Mouse (Mus musculus) heart, embryonic 14.5 days (tissue): ENCODE data around the gene Fgr. TPM values are rescaled to one million over a fixed set of nuclear protein-coding genes. Genes with fewer than 3 reads are reported as not detected.

Source experiments
- ATAC-seq: fragments of 200-750 bp; cut with Nextera tagmentation; 2 replicates; pipeline ENCODE4 v1.8.0; 2017; ENCODE audit warnings: low read depth, moderate TSS enrichment; ENCODE audit not compliant: insufficient number of reproducible peaks, insufficient read depth, low FRiP score
- H3K27ac ChIP-seq, 2 experiments: fragments of 200-500 bp in 1 of 2; fragments of 300-500 bp in 1 of 2; sonication (generic) in 1 of 2; replicated peaks in 1 of 2; 2 replicates each; pipeline ENCODE4 v1.5.1; 2012 to 2014; ENCODE audit warnings: low read depth in 2 of 2, low read length in 2 of 2, control low read depth in 1 of 2, mild to moderate bottlenecking in 1 of 2, mixed read lengths in 1 of 2; ENCODE audit not compliant: control insufficient read depth in 1 of 2, insufficient read depth in 1 of 2
- H3K27me3 ChIP-seq: fragments of 300-500 bp; sonication (generic); 2 replicates; pipeline ENCODE4 v1.6.1; 2014; ENCODE audit warnings: mild to moderate bottlenecking, low read length, control low read depth; ENCODE audit not compliant: control insufficient read depth, insufficient read depth
- H3K36me3 ChIP-seq: fragments of 300-500 bp; sonication (generic); 2 replicates; pipeline ENCODE4 v1.6.1; 2014; ENCODE audit warnings: mild to moderate bottlenecking, control low read depth, low read length, mixed read lengths; ENCODE audit not compliant: control insufficient read depth, insufficient read depth
- H3K4me1 ChIP-seq, 2 experiments: fragments of 200-500 bp in 1 of 2; fragments of 300-500 bp in 1 of 2; sonication (generic) in 1 of 2; 2 replicates each; pipeline ENCODE4 v1.6.1; 2012 to 2014; ENCODE audit warnings: low read length in 2 of 2, control low read depth in 1 of 2, mixed read lengths in 1 of 2; ENCODE audit not compliant: control insufficient read depth in 2 of 2, insufficient read depth in 2 of 2
- H3K4me2 ChIP-seq: fragments of 300-500 bp; sonication (generic); 2 replicates; pipeline ENCODE4 v1.6.1; 2014; ENCODE audit warnings: mild to moderate bottlenecking, low read length
- H3K4me3 ChIP-seq, 2 experiments: fragments of 200-500 bp in 1 of 2; fragments of 300-500 bp in 1 of 2; sonication (generic) in 1 of 2; 2 replicates each; pipeline ENCODE4 v1.5.1; 2012 to 2014; ENCODE audit warnings: low read length in 2 of 2, mild to moderate bottlenecking in 2 of 2, control low read depth in 1 of 2, low read depth in 1 of 2, moderate library complexity in 1 of 2; ENCODE audit not compliant: control insufficient read depth in 1 of 2, insufficient read depth in 1 of 2
- H3K9ac ChIP-seq: fragments of 300-500 bp; sonication (generic); 2 replicates; pipeline ENCODE4 v1.6.1; 2014; ENCODE audit warnings: mild to moderate bottlenecking, low read length
- H3K9me3 ChIP-seq: fragments of 300-500 bp; sonication (generic); 2 replicates; pipeline ENCODE4 v1.6.1; 2016; ENCODE audit warnings: low read length, control low read depth; ENCODE audit not compliant: control insufficient read depth
- WGBS: fragments of 180-500 bp; shearing (Covaris S2); extraction: QIAGEN DNeasy Blood & Tissue Kit; methylation state at CpG from one replicate; pipeline ENCODE4 v1.1.7; 2014; 5-methylcytosine and 5-hydroxymethylcytosine counted together
- polyA plus RNA-seq: library from polyadenylated mRNA; unstranded; fragments of >200 nt; fragmentation: Nextera tagmentation; extraction: Ambion mirVana; gene quantifications from 2 replicates; pipeline ENCODE4 v1.2.1, GENCODE M21; 2014

Fgr gene
- polyA plus RNA-seq, 1 experiment from 2014 or later = 0.18 TPM

DNA sequence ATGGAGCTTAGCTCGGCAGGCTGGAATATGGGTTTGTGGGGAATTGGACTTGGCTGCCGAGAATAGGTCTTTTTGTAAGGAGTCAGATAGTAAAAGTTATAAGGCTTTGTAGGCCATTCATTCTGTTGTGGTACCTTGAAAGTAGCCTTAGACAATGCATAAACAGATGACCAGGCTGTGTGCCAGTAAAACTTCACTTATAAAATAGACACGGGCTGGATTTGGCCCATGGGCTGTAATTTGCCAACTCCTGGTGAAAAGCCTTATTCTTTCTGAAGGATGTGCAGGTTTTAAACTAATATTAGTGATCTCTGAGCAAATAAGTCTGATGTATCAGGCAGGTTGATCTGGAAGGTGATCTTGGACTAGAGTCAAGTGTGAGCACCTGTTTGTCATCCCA lies 62.1 kb downstream of the Fgr start:
- Histone ChIP-seq H3K36me3 (0 out of 2 replicates have a peak, but pooled peaks cover 4% of the 10 kb centered on the region), H3K4me2 (no peak overlapping the region), H3K4me1 (peaks cover 30 to 54% of the 10 kb centered on the region in 2 experiments), H3K9ac (no peak overlapping the region), H3K9me3 (no peaks in the 10 kb centered on the region), H3K27me3 (no peaks in the 10 kb centered on the region), H3K27ac (peak overlapping the region in 1 of 2 experiments; percentile 65; a peak in 2 of 4 replicates), H3K4me3 (no peak overlapping the region)
- 71% methylated on average over 3 of the region's 3 CpGs for WGBS
- ATAC-seq = no peak

DNA sequence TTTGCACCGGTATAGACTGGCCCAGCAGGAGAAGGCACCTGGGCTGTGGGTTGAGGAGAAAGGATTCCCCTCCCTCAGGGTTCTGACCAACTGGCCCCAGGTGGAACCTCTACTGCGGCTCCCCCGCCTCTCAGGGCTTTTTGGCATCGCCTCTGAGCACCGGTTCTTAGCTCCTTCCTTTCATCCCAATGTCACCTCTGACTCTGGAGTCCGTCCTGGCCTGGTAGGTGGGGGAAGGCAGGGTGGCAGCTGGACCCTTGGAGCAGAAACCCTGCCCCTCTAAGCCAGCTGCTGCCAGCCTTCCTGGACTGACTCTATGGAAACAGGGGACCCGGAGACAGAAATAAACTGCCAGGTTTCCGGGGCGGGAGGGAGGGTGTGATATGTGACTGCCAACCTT lies 63.4 kb downstream of the Fgr start:
- Histone ChIP-seq H3K4me1 (peaks cover 42 to 68% of the 10 kb centered on the region in 2 experiments), H3K9ac (peak overlapping the region; percentile 42; the same call in 1 of the 2 replicates), H3K4me3 (no peak overlapping the region; a peak in 1 of 4 replicates)

DNA sequence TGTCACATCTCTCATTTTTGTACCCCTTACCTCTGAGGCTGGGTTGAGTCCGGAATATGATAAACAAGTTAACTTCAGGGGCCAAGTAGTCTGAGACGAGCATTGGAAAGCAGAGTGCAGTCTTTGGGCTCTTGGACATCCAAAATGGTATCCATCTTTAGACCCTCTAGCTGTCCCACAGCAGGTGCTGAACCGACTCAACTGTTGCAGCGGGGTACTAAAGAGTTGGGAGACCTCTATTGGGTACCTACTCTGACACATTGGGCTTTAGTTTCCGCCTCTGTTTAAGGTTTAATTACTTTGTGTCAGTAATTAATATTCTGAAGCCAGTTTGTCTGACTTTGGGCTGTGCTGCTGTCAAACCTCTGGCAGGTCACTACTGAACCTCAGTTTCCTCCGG lies 63.9 kb downstream of the Fgr start:
- WGBS = 37% methylated on average over 6 of the region's 6 CpGs
- Histone ChIP-seq H3K9ac (peak overlapping the region; percentile 90), H3K27me3 (no peaks in the 10 kb centered on the region), H3K4me3 (peak overlapping the region in 1 of 2 experiments; percentile 66; a peak in 3 of 4 replicates), H3K9me3 (no peaks in the 10 kb centered on the region), H3K4me1 (peaks cover 47 to 73% of the 10 kb centered on the region in 2 experiments), H3K36me3 (no peaks in the 10 kb centered on the region), H3K4me2 (peak overlapping the region; percentile 98), H3K27ac (peak overlapping the region in 1 of 2 experiments; percentile 97; a peak in 1 of 4 replicates)
- no peak for ATAC-seq

More for the DNA sequence above, 63.4 kb downstream of the Fgr start:
- Histone ChIP-seq H3K9me3 (no peaks in the 10 kb centered on the region), H3K27me3 (no peaks in the 10 kb centered on the region), H3K4me2 (peak overlapping the region; percentile 98), H3K27ac (peak overlapping the region in 1 of 2 experiments; percentile 43; a peak in 2 of 4 replicates), H3K36me3 (0 out of 2 replicates have a peak, but pooled peaks cover 4% of the 10 kb centered on the region)
- 18% methylated on average over 9 of the region's 9 CpGs for WGBS
- ATAC-seq = no peak

DNA sequence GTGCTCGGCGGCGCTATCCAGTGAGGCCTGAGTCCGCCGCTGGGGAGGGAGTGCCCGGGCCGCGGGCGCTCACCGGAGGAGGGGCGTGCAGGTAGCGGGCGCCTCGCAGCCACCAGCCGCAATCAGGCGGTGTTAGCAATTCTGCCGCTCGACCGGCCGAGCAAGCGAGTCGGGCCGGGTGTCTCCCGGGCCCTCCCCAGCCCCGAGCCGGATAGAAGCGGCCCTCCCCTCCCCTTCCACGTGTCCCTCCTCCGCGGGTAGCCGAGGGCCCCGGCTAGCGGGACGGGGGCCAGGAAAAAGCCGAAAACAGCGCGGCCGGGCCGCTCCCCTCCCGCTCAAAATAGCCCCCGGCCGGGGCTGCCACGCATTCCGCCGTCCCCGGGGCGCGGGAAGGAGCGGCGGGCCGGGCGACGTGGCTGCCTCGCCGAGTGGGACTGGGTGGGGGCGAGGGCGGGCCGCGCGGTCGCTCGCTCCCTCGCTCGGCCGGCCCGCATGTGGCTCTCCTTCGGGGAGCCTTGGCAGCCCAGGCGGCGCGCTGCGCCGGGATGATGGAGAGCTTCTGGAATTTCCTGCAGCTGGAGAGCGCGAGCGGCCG lies 64.7 kb downstream of the Fgr start:
- peak; percentile 57 for ATAC-seq
- Histone ChIP-seq H3K9ac (peak overlapping the region; percentile 90), H3K9me3 (no peaks in the 10 kb centered on the region), H3K4me1 (peaks cover 55 to 81% of the 10 kb centered on the region in 2 experiments), H3K4me2 (peak overlapping the region; percentile 98), H3K27me3 (no peaks in the 10 kb centered on the region), H3K4me3 (peak overlapping the region; percentile 66 to 77), H3K36me3 (no peaks in the 10 kb centered on the region), H3K27ac (peak overlapping the region; percentile 90 to 97)
- under 1% methylated on average over 63 of the region's 76 CpGs for WGBS

DNA sequence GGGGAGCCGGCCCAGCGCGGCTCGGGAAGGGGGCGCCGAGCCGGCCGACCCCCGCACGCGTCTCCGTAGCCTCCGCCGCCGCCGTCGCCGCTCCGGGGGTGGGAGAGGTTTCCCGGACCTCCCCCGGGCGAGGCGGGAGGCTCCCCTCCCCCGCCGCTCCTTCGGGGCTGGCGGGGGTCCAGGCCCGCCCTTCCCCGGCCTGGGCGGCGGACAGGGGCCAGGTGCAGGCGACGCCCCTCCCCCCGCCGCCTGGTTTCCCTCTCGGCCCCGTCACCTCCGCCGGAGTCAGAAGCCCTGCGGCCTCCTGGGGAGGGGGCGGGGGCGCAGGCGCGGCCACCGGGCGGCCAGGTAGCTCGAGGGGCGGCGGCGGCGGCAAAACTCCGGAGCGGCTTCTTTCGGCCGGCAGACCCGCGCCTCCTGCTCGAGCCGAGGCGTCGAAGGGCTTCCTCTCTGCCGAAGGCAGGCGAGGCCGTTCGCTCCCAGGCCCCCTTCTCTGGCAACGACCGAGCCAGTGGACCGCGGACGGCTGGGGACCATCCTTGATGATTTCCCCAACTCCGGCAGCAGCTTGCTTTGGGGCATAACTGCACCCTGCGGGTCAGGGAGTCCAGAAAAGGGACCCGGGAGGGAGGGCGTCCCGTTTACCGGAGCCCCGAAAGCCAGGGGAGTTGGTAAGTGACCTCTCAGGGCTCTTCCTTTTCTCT lies 65.4 kb downstream of the Fgr start:
- peaks cover 59 to 85% of the 10 kb centered on the region in 2 experiments for H3K4me1 ChIP-seq
- H3K27ac ChIP-seq = peak overlapping the region; percentile 90 to 97
- peak overlapping the region; percentile 66 to 77 for H3K4me3 ChIP-seq
- H3K4me2 ChIP-seq = peak overlapping the region; percentile 98
- H3K27me3 ChIP-seq = no peaks in the 10 kb centered on the region
- no peaks in the 10 kb centered on the region for H3K36me3 ChIP-seq
- peak; percentile 40 for ATAC-seq
- WGBS = 1% methylated on average over 74 of the region's 77 CpGs
- H3K9ac ChIP-seq = peak overlapping the region; percentile 90
- no peaks in the 10 kb centered on the region for H3K9me3 ChIP-seq

DNA sequence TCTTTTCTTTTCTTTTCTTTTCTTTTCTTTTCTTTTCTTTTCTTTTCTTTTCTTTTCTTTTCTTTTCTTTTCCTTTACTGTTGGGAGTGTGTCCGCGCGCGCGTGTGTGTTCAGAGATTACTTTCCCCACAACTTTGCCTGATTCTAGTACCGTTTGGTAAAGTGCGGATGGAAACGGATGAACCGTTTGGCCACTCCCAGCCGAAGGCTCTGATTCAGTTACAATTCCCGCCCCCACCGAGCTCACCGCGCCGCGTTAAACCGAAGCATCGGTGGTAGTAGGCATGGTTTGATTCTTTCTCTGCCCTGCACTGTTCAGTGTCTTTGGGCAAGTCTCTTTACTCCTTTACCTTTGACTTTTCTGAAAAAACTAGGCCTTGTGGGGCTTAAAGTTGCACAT lies 65.9 kb downstream of the Fgr start:
- H3K4me1 ChIP-seq = peaks cover 60 to 85% of the 10 kb centered on the region in 2 experiments
- H3K27ac ChIP-seq = peak overlapping the region; percentile 22 to 97
- no peak for ATAC-seq
- 8% methylated on average over 18 of the region's 18 CpGs for WGBS
- peak overlapping the region; percentile 66 to 77 for H3K4me3 ChIP-seq
- no peaks in the 10 kb centered on the region for H3K27me3 ChIP-seq
- no peaks in the 10 kb centered on the region for H3K9me3 ChIP-seq
- H3K4me2 ChIP-seq = peak overlapping the region; percentile 98
- H3K9ac ChIP-seq = peak overlapping the region; percentile 90
- H3K36me3 ChIP-seq = no peaks in the 10 kb centered on the region

DNA sequence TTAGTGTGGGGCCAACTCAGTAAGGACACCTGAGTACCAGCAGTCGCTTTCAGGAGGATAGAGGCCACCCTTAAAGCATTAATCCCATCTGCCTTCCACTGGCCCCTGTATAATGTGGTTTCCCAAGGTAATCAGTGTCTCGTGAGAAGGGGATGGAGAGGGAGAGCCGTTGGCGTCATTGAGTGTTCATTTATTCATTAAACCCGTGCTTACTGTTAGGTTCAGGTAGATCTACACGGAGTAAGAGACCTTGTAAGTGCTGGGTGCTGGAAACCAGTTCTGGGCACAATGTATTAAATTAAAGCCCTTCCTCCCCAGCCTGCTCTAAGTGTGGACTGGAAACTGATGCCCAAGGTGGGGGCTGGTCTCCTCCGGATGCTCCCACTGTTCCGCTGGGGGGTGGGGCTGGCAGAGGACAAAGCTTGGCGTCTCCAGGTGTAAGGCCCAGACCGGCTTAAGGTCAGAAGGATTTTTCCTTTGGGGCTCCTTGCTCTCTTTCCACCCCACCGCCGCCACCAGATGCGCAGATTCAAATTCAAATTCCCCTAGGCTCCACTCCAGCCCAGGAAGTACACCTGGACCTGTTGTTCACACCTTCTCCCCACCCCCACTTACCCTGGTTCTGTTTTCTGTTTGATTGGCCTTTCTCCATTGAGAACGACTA lies 66.5 kb downstream of the Fgr start:
- no peaks in the 10 kb centered on the region for H3K36me3 ChIP-seq
- ATAC-seq = no peak
- peaks cover 59 to 85% of the 10 kb centered on the region in 2 experiments for H3K4me1 ChIP-seq
- 46% methylated on average over 14 of the region's 14 CpGs for WGBS
- H3K27me3 ChIP-seq = no peaks in the 10 kb centered on the region
- H3K9me3 ChIP-seq = no peaks in the 10 kb centered on the region
- peak overlapping the region; percentile 22 to 97; a peak in 3 of 4 replicates for H3K27ac ChIP-seq
- H3K4me2 ChIP-seq = peak overlapping the region; percentile 98
- peak overlapping the region; percentile 90 for H3K9ac ChIP-seq
- H3K4me3 ChIP-seq = peak overlapping the region; percentile 66 to 77
